Mouse (Mus musculus) forebrain, embryonic 10.5 days (tissue): ENCODE measurements at regions not wholly inside any gene's neighbourhood (a gene's known extent, or its start where the extent isn't known, plus 50 kb on each side); places are given as distances from the start of the nearest gene placed in this dataset.
A peak's percentile ranks its signal among the peaks of the same experiment; 100 is the strongest.
"Not testable (repeated sequence)": the region's sequence is repeated elsewhere in the genome, so short reads cannot be mapped to it uniquely, and the experiment has no call there.

Experiments used
- DNase-seq: peaks from one replicate; pipeline ENCODE4 v3.0.0-alpha.2; 2017; ENCODE audit warnings: low spot score; ENCODE audit errors: extremely low spot score
- H3K27ac ChIP-seq: fragments of 300-500 bp; sonication (generic); 2 replicates; pipeline ENCODE4 v1.5.1; 2016; ENCODE audit warnings: mild to moderate bottlenecking
- H3K27me3 ChIP-seq: fragments of 300-500 bp; sonication (generic); 2 replicates; pipeline ENCODE4 v1.6.1; 2016; ENCODE audit warnings: mild to moderate bottlenecking; ENCODE audit not compliant: poor library complexity, severe bottlenecking
- H3K36me3 ChIP-seq: fragments of 300-500 bp; sonication (generic); replicated peaks from 2 replicates; pipeline ENCODE4 v1.6.1; 2016; ENCODE audit warnings: mild to moderate bottlenecking, moderate library complexity
- H3K4me1 ChIP-seq: fragments of 300-500 bp; sonication (generic); 2 replicates; pipeline ENCODE4 v1.6.1; 2016
- H3K4me3 ChIP-seq: fragments of 300-500 bp; sonication (generic); 2 replicates; pipeline ENCODE4 v1.5.1; 2016; ENCODE audit warnings: mild to moderate bottlenecking, moderate library complexity
- H3K9me3 ChIP-seq: fragments of 300-500 bp; sonication (generic); 2 replicates; pipeline ENCODE4 v1.6.1; 2016; ENCODE audit warnings: mild to moderate bottlenecking, moderate library complexity
- WGBS: fragments of 180-500 bp; shearing (Covaris S2); methylation state at CpG from one replicate; pipeline ENCODE4 v1.1.7; 2016; 5-methylcytosine and 5-hydroxymethylcytosine counted together

DNA sequence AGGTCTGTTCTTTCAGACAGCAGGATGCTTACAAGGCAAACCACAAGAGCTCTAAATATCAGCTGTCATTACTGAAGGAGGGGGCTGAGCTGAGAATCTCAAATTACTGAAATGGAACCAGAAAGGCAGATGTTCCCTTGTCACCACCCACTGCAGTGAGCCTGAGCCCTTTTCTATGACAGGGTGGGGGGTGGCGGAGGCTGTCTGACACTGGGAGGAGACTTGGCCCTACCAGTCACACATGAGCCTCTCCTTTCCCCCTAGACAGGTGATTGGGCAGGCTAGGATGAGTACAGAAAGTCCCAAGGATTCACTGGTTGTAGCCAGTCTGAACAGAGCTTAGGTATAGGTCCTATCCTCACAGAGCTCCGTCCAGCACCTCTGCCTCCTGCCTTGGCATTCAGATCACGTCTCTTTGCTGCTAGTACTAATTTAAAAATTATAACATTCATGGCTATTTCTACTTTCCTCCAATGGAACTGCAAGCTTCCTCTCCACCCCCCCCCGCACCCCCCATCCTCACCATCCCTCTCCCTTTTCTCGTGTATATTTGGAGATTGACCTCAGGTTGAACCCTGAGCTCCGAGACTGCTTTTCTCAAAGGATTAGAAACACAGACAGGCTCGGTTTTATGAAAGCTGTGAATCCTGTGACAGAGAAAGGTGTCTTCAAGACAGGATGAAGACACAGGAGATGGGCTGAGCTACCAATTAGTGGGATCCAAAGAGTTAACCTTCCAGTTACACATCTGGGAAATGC is 590.2 kb upstream of the Sox11 start:
- H3K4me1 ChIP-seq: peaks cover 26% of the 10 kb centered on the region
- no peaks in the 10 kb centered on the region for H3K27me3 ChIP-seq
- H3K9me3 ChIP-seq: no peaks in the 10 kb centered on the region
- no peaks in the 10 kb centered on the region for H3K36me3 ChIP-seq
- H3K4me3 ChIP-seq: no peak overlapping the region
- DNase-seq: no peak
- H3K27ac ChIP-seq: peak overlapping the region; percentile 63; the same call in 1 of the 2 replicates
- 38% methylated on average over 7 of the region's 7 CpGs for WGBS

- WGBS: 75% methylated on average over 11 of the region's 11 CpGs
- Histone ChIP-seq H3K27ac (no peak overlapping the region), H3K9me3 (no peaks in the 10 kb centered on the region), H3K4me1 (peaks cover 24% of the 10 kb centered on the region), H3K27me3 (no peaks in the 10 kb centered on the region), H3K4me3 (no peak overlapping the region), H3K36me3 (no peaks in the 10 kb centered on the region)
- DNase-seq: no peak
Observed at GRCm38 (mm10) chr12:27928366-27928963, 586.1 kb upstream of the Sox11 start.

DNA sequence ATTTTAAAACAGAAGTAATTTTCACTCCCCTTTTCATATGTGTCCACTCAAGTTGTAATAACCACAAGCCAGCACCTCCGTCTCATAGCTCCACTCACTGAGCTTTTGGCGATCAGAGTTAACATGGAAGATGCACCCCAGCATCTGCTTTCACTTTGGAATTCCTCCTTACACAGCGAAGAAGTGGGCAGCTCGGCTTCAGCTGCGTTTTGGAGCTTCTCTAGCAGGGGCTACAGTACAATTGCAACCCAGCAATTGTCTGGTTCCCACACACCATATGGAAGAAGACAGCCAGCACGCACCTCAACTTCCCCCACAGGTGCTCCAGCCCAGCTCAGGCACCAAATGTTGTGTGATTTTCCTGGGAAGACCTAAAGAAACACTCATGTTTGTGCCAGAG is 584.4 kb upstream of the Sox11 start:
- H3K4me3 ChIP-seq: no peak overlapping the region
- H3K4me1 ChIP-seq: peaks cover 8% of the 10 kb centered on the region; the same call in 1 of the 2 replicates
- no peak overlapping the region for H3K27ac ChIP-seq
- no peaks in the 10 kb centered on the region for H3K27me3 ChIP-seq
- no peaks in the 10 kb centered on the region for H3K9me3 ChIP-seq
- DNase-seq: no peak
- no peaks in the 10 kb centered on the region for H3K36me3 ChIP-seq
- WGBS: 85% methylated on average over 6 of the region's 6 CpGs

- Histone ChIP-seq H3K27ac (no peak overlapping the region), H3K9me3 (no peaks in the 10 kb centered on the region), H3K36me3 (no peaks in the 10 kb centered on the region), H3K27me3 (no peaks in the 10 kb centered on the region), H3K4me3 (no peak overlapping the region), H3K4me1 (no peaks in the 10 kb centered on the region)
- DNase-seq: no peak
- WGBS: 85% methylated on average over 1 of the region's 1 CpGs
Observed at GRCm38 (mm10) chr12:27920607-27921006, 578.2 kb upstream of the Sox11 start.

DNA sequence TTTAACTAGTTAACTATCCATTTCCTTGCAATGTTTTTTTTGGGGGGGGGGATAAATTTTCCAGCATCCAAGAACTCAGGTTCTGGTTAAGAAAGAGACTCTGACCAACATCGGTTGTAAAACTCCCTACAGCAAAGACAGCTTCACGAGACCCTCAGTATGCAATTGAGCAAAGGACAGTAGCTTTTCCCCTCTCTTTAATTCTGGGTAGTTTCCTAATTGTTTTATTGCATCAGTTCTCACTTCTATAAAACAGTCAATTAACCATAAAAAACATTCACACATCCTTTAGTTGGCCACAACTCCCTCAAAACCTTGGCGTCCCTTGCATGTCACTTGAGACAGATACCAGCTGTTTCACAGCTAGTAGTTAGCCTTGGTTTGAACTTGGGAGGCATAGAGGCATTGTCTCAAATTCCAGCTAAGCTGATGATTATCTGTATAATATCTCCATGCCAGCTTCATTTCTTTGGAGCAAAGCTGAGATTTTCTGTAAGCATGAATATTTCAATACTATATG is 574.1 kb upstream of the Sox11 start:
- 87% methylated on average over 3 of the region's 3 CpGs for WGBS

GRCm38 (mm10) chr12:27909417-27910100 is 567.2 kb upstream of the Sox11 start:
- Histone ChIP-seq H3K27ac (no peak overlapping the region), H3K4me3 (no peak overlapping the region), H3K27me3 (no peaks in the 10 kb centered on the region), H3K4me1 (peaks cover 14% of the 10 kb centered on the region), H3K36me3 (no peaks in the 10 kb centered on the region), H3K9me3 (no peaks in the 10 kb centered on the region)
- WGBS: 72% methylated on average over 5 of the region's 5 CpGs
- no peak for DNase-seq

More for the DNA sequence above, 574.1 kb upstream of the Sox11 start:
- no peak for DNase-seq
- Histone ChIP-seq H3K4me1 (no peaks in the 10 kb centered on the region), H3K27me3 (no peaks in the 10 kb centered on the region), H3K36me3 (no peaks in the 10 kb centered on the region), H3K4me3 (no peak overlapping the region), H3K27ac (no peak overlapping the region), H3K9me3 (no peaks in the 10 kb centered on the region)

GRCm38 (mm10) chr12:27896682-27897081 is 554.3 kb upstream of the Sox11 start:
- not testable (repeated sequence) for H3K27me3 ChIP-seq, H3K9me3 ChIP-seq, H3K4me3 ChIP-seq, H3K36me3 ChIP-seq, H3K27ac ChIP-seq, DNase-seq, H3K4me1 ChIP-seq

DNA sequence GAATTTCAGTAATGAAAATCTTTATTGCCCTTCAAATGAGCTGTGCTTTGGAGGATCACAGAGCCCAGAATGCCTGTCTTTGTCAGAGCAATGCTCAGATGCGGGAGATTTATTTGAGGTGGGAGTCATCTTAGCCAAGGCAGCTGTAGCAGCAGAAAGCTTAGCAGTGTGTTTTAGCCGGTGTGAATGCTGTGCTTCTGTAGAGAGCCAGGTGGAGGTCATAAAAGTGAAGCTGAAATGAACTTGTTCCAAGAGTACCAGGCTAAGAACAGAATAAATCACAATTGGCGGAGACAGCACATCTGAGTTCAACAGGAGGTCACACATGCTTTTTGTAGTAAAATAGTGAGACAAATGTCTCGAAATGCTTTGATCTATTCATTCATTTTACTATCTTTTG is 539.3 kb upstream of the Sox11 start:
- no peak for DNase-seq
- Histone ChIP-seq H3K4me1 (no peaks in the 10 kb centered on the region), H3K27me3 (no peaks in the 10 kb centered on the region), H3K4me3 (no peak overlapping the region), H3K9me3 (no peaks in the 10 kb centered on the region), H3K27ac (no peak overlapping the region), H3K36me3 (no peaks in the 10 kb centered on the region)
- WGBS: 83% methylated on average over 4 of the region's 4 CpGs

- Histone ChIP-seq H3K4me3 (no peak overlapping the region), H3K4me1 (no peaks in the 10 kb centered on the region), H3K36me3 (no peaks in the 10 kb centered on the region), H3K9me3 (no peaks in the 10 kb centered on the region), H3K27me3 (no peaks in the 10 kb centered on the region), H3K27ac (no peak overlapping the region)
- 91% methylated on average over 1 of the region's 1 CpGs for WGBS
- no peak for DNase-seq
Observed at GRCm38 (mm10) chr12:27866421-27866820, 524.0 kb upstream of the Sox11 start.

DNA sequence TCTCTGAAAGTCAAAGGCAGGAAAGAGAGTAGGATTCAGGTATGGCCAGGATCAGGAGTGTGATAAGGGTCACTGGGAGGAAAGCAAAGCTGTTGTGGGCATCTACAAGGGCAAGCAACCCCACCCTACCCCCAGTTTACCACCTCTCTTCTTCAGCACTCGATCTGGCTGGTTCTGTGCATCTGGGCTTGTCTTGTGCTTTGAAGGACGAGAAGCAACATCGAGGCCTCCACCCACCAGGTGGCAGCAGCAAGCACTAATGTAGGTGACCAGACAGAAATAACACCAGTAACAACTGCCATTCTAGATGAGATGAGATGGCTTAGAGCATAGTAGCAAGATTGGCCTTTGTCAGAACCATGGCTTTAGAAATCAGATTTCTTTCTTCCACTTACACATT is 507.2 kb upstream of the Sox11 start:
- WGBS: 93% methylated on average over 3 of the region's 3 CpGs
- H3K4me1 ChIP-seq: peaks cover 5% of the 10 kb centered on the region; the same call in 1 of the 2 replicates
- no peaks in the 10 kb centered on the region for H3K36me3 ChIP-seq
- H3K9me3 ChIP-seq: no peaks in the 10 kb centered on the region
- H3K27ac ChIP-seq: no peak overlapping the region
- DNase-seq: no peak
- no peak overlapping the region for H3K4me3 ChIP-seq
- H3K27me3 ChIP-seq: no peaks in the 10 kb centered on the region

- WGBS: 81% methylated on average over 3 of the region's 3 CpGs
- H3K27ac ChIP-seq: no peak overlapping the region
- H3K4me1 ChIP-seq: peaks cover 5% of the 10 kb centered on the region; the same call in 1 of the 2 replicates
- H3K4me3 ChIP-seq: no peak overlapping the region
- no peak for DNase-seq
- H3K9me3 ChIP-seq: no peaks in the 10 kb centered on the region
- H3K36me3 ChIP-seq: no peaks in the 10 kb centered on the region
- H3K27me3 ChIP-seq: no peaks in the 10 kb centered on the region
Observed at GRCm38 (mm10) chr12:27849099-27849498, 506.7 kb upstream of the Sox11 start.

- Histone ChIP-seq H3K4me1 (peaks cover 5% of the 10 kb centered on the region; the same call in 1 of the 2 replicates), H3K27me3 (no peaks in the 10 kb centered on the region), H3K4me3 (no peak overlapping the region), H3K9me3 (no peaks in the 10 kb centered on the region), H3K27ac (no peak overlapping the region), H3K36me3 (no peaks in the 10 kb centered on the region)
- no peak for DNase-seq
- WGBS: 65% methylated on average over 5 of the region's 5 CpGs
Observed at GRCm38 (mm10) chr12:27848141-27848540, 505.8 kb upstream of the Sox11 start.

GRCm38 (mm10) chr12:27847397-27847796 is 505.0 kb upstream of the Sox11 start:
- H3K27ac ChIP-seq: no peak overlapping the region
- H3K9me3 ChIP-seq: no peaks in the 10 kb centered on the region
- H3K4me1 ChIP-seq: peaks cover 5% of the 10 kb centered on the region; the same call in 1 of the 2 replicates
- DNase-seq: no peak
- H3K36me3 ChIP-seq: no peaks in the 10 kb centered on the region
- no peaks in the 10 kb centered on the region for H3K27me3 ChIP-seq
- H3K4me3 ChIP-seq: no peak overlapping the region
- WGBS: 72% methylated on average over 10 of the region's 10 CpGs
